Mouse (Mus musculus) ES-Bruce4 (cell line): ENCODE data around the gene Rpl3l. TPM values are rescaled to one million over a fixed set of nuclear protein-coding genes. Genes with fewer than 3 reads are reported as not detected.

Experiments used
- H3K27ac ChIP-seq: 2 replicates; pipeline ENCODE4 v1.5.1; 2012; ENCODE audit warnings: low read length, inconsistent platforms; ENCODE audit not compliant: insufficient read depth
- H3K27me3 ChIP-seq: 2 replicates; pipeline ENCODE4 v1.6.1; 2012; ENCODE audit warnings: mild to moderate bottlenecking, low read length, inconsistent platforms; ENCODE audit not compliant: control insufficient read depth, poor library complexity, insufficient read depth, severe bottlenecking
- H3K36me3 ChIP-seq: 2 replicates; pipeline ENCODE4 v1.6.1; 2012; ENCODE audit warnings: inconsistent platforms, mild to moderate bottlenecking, low read length, moderate library complexity; ENCODE audit not compliant: control insufficient read depth, poor library complexity, insufficient read depth, severe bottlenecking
- H3K4me1 ChIP-seq: one replicate; pipeline ENCODE4 v1.8.1; 2011; ENCODE audit warnings: low read length; ENCODE audit not compliant: control insufficient read depth, insufficient read depth
- H3K4me3 ChIP-seq: 2 replicates; pipeline ENCODE4 v1.5.1; 2011; ENCODE audit warnings: low read depth, mild to moderate bottlenecking, low read length
- H3K9ac ChIP-seq: 2 replicates; pipeline ENCODE4 v1.6.1; 2012; ENCODE audit warnings: low read depth, mild to moderate bottlenecking, inconsistent platforms; ENCODE audit not compliant: poor library complexity, severe bottlenecking
- H3K9me3 ChIP-seq: replicated peaks from 2 replicates; pipeline ENCODE4 v1.6.1; 2012; ENCODE audit warnings: mild to moderate bottlenecking, low read length, inconsistent platforms; ENCODE audit not compliant: control insufficient read depth, poor library complexity, insufficient read depth, severe bottlenecking
- CTCF ChIP-seq: IDR thresholded peaks from one replicate; pipeline ENCODE4 v1.8.1; 2011; ENCODE audit warnings: low read depth, low read length
- EP300 ChIP-seq: IDR thresholded peaks from 2 replicates; pipeline ENCODE4 v1.6.1; 2011; ENCODE audit warnings: low read depth, low read length; ENCODE audit not compliant: insufficient read depth
- POLR2A ChIP-seq: IDR thresholded peaks from one replicate; pipeline ENCODE4 v1.8.1; 2011; ENCODE audit warnings: low read length; ENCODE audit not compliant: insufficient read depth
- polyA plus RNA-seq: library from polyadenylated mRNA; stranded (reverse); fragments of >200 nt; gene quantifications from 2 replicates; pipeline ENCODE4 v1.2.4, GENCODE M21; 2011; ENCODE audit warnings: low read depth; ENCODE audit not compliant: missing spikeins, insufficient read depth, insufficient read length

The Rpl3l gene
- polyA plus RNA-seq, 1 experiment, result not detected

DNA sequence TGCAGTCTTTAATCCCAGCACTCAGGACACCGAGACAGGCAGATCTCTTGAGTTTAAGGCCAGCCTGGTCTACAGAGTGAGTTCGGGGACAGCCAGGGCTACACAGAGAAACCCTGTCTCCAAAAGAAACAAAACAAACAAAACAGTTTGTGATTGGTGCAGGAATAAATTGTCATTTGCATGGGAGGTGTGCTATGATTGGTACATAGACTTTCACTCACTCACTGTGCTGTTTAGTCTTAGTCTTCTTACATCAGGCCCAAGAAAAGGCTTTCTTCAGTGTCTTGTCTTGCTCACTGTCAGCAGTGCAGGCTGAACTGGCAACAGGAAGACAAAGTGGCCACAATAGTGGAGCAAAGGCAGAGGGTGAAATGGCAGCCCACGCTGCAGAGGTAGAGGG, 16.8 kb downstream of the Rpl3l start:
- no peak overlapping the region for H3K9ac ChIP-seq
- no peaks in the 10 kb centered on the region for H3K4me1 ChIP-seq
- TF ChIP-seq EP300 (no peak), CTCF (no peak), POLR2A (no peak)
- H3K36me3 ChIP-seq, result no peaks in the 10 kb centered on the region
- no peak overlapping the region for H3K27ac ChIP-seq
- H3K9me3 ChIP-seq, result no peaks in the 10 kb centered on the region
- no peak overlapping the region for H3K4me3 ChIP-seq
- H3K27me3 ChIP-seq, result no peaks in the 10 kb centered on the region

DNA sequence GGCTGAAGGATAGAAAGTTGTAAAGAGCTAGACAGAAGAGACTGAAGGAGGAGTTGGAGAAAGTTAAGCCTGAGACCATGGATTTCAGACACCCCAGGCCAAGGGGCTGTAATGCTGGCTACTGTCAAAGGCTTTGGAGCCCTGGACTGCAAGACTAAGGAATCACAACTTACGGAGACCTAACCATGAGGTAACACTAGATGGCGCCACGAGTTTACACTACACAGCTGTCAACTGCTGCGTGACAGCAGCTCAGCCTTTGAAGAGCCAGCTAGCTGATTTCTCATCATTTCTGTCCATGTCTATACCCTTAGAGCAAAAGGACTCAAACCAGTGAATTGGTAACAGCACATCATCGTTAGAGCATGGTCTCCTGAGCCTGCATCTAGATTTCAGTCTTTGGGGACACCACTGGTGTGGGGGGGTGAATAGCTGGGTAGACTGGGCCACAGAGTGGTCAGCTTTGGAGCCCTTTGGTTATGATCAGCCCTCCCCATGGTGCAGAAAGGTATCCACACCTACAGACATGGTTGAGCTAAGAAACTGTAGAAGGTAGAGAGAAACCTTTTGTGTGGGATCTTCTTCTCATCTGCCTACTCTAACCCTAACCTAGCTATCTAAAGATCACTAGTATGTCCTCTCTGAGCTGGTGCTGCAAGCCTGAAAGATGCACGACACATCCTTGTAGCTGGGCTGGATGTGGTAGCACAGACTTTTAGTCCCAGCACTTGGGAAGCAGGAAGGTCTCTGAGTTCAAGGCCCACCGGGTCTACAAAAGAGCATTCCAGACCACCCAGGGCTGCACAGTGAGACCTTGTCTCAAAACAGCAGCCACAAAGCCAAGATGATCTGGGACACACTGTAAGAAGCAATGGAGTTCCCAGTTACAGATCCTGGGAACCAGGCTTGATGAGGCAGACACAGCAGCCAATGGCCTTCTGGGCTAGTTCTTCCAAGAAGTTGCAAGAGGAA, 18.2 kb downstream of the Rpl3l start:
- Histone ChIP-seq H3K27ac (no peak overlapping the region), H3K9me3 (no peaks in the 10 kb centered on the region), H3K36me3 (no peaks in the 10 kb centered on the region), H3K4me3 (no peak overlapping the region), H3K4me1 (no peaks in the 10 kb centered on the region), H3K27me3 (no peaks in the 10 kb centered on the region), H3K9ac (no peak overlapping the region)
- TF ChIP-seq EP300 (no peak), POLR2A (no peak), CTCF (peak; percentile 93)

DNA sequence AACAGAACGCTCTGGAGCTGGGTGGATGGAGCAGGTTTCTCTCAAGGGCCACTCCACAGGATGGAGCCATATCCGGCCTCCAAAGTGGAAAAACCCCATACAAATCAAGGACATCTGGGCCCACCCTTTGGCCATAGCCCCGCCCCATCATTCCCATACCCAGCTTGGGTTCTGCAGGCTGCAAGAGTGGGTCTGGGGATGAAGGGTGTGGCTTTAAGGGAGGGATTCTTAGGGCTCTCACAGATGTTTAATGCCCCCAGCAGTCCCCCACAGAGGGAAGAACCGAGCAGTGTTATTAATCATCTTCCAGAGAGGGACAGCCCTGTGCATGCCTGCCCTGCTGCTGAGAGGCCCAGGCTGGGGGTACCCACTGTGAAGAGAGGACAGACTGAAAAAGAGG, 19.4 kb downstream of the Rpl3l start:
- Histone ChIP-seq H3K27me3 (no peaks in the 10 kb centered on the region), H3K9me3 (no peaks in the 10 kb centered on the region), H3K4me3 (no peak overlapping the region), H3K36me3 (no peaks in the 10 kb centered on the region), H3K27ac (no peak overlapping the region), H3K9ac (no peak overlapping the region), H3K4me1 (no peaks in the 10 kb centered on the region)
- TF ChIP-seq CTCF (no peak), EP300 (no peak), POLR2A (no peak)

GRCm38 (mm10) chr17:24751528-24751927, 23.9 kb downstream of the Rpl3l start:
- Histone ChIP-seq H3K27me3 (no peaks in the 10 kb centered on the region), H3K4me1 (no peaks in the 10 kb centered on the region), H3K9me3 (no peaks in the 10 kb centered on the region), H3K4me3 (no peak overlapping the region), H3K9ac (no peak overlapping the region), H3K27ac (no peak overlapping the region), H3K36me3 (no peaks in the 10 kb centered on the region)
- TF ChIP-seq CTCF, result no peak
- TF ChIP-seq POLR2A, result no peak
- no peak for TF ChIP-seq EP300

DNA sequence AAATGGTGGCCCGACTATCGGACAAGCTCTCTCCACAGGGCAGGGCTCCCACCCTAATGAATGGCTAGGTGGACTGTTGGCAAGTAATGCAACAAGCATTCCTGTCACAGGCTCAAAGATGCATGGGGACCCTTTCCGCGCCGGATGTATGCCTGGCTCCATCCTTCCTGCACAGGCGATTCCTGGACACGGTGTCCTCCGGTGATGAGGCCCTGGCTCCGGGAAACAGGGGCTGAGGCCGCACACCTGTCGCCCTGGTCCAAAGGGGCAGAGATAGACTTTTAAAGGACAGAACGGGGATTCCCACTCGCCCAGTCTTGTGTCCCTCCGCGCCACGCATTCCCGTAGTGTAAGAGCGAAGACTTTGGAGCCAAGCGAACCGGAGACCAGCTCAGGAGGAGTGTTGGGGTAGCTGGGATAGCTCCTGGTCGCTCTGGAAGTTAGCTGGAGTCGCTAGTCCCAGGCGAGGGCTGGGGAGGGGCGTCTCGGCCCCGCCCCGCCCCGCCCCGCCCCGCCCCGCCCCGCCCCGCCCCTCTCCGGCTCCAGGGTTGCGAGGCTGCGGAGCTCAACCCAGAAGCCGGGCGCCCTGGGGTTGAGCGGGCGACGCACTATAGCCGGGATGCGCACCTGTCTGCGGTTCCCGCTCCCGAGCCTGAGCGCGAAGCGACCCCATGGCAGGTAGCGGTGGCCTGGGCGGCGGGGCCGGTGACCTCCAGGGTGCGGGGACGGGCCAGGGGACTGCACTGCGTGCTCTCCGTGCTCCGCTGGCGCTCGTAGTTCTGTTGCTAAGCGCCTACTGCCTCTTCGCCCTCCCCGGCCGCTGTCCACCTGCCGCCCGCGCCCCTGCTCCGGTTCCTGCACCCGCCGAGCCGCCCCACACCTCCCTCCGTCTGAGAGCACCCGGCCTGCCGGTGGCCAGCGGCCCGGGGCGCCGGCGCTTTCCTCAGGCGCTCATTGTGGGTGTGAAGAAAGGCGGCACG, 25.1 kb downstream of the Rpl3l start, which contains the start of gene Hs3st6:
TSS of gene Hs3st6 (plus strand) at position 574 of the 980 bp plus-strand sequence.
- Histone ChIP-seq H3K9ac (peak within 1 kb of the TSS; percentile 40), H3K27me3 (no peaks in the 10 kb centered on the region), H3K9me3 (no peaks in the 10 kb centered on the region), H3K4me1 (no peaks in the 10 kb centered on the region), H3K27ac (no peak within 1 kb of the TSS), H3K4me3 (peak within 1 kb of the TSS; percentile 63), H3K36me3 (no peaks in the 10 kb centered on the region)
- TF ChIP-seq CTCF (no peak), EP300 (no peak), POLR2A (no peak)
